Mouse (Mus musculus): Measurements from ENCODE around the gene Zcchc24. TPM values are rescaled to one million over a fixed set of nuclear protein-coding genes. Genes with fewer than 3 reads are reported as not detected.
A peak's percentile ranks its signal among the peaks of the same experiment; 100 is the strongest.

Zcchc24 gene
- polyA plus RNA-seq, 1 experiment from 2014 or later: 14.6 TPM

GRCm38 (mm10) chr14:25686983-25687901, 81.6 kb downstream of the Zcchc24 start:
- Histone ChIP-seq H3K36me3 (ENCODE audit: control insufficient read depth, insufficient read depth, low read length) (no peaks in the 10 kb centered on the region), H3K4me3 (ENCODE audit: low read length) (no peak overlapping the region), H3K4me2 (ENCODE audit: low read depth, low read length) (no peak overlapping the region), H3K27ac (ENCODE audit: low read length) (peak overlapping the region; percentile 81), H3K27me3 (ENCODE audit: control insufficient read depth, insufficient read depth, low read depth, low read length) (no peaks in the 10 kb centered on the region), H3K4me1 (replicated peaks; ENCODE audit: control insufficient read depth, insufficient read depth, low read length) (no peaks in the 10 kb centered on the region; the same call in 1 of the 2 replicates), H3K9ac (ENCODE audit: low read length) (no peak overlapping the region), H3K9me3 (ENCODE audit: control insufficient read depth, low read length) (no peaks in the 10 kb centered on the region)
- ATAC-seq (ENCODE audit: low read depth): peak; percentile 83
- WGBS: 59% methylated on average over 10 of the region's 10 CpGs

GRCm38 (mm10) chr14:25686216-25686945, 82.5 kb downstream of the Zcchc24 start:
- no peak overlapping the region for H3K4me2 ChIP-seq (ENCODE audit: low read depth, low read length)
- no peaks in the 10 kb centered on the region for H3K36me3 ChIP-seq (ENCODE audit: control insufficient read depth, insufficient read depth, low read length)
- no peaks in the 10 kb centered on the region for H3K9me3 ChIP-seq (ENCODE audit: control insufficient read depth, low read length)
- H3K27ac ChIP-seq (ENCODE audit: low read length): peak overlapping the region; percentile 81
- no peak overlapping the region for H3K4me3 ChIP-seq (ENCODE audit: low read length)
- no peaks in the 10 kb centered on the region; the same call in 1 of the 2 replicates for H3K4me1 ChIP-seq (replicated peaks; ENCODE audit: control insufficient read depth, insufficient read depth, low read length)
- ATAC-seq (ENCODE audit: low read depth): no peak
- no peaks in the 10 kb centered on the region for H3K27me3 ChIP-seq (ENCODE audit: control insufficient read depth, insufficient read depth, low read depth, low read length)
- H3K9ac ChIP-seq (ENCODE audit: low read length): no peak overlapping the region
- WGBS: 49% methylated on average over 7 of the region's 7 CpGs

- H3K27ac ChIP-seq (ENCODE audit: low read length): no peak overlapping the region
- 52% methylated on average over 6 of the region's 6 CpGs for WGBS
- H3K9me3 ChIP-seq (ENCODE audit: control insufficient read depth, low read length): no peaks in the 10 kb centered on the region
- H3K36me3 ChIP-seq (ENCODE audit: control insufficient read depth, insufficient read depth, low read length): no peaks in the 10 kb centered on the region
- no peak overlapping the region for H3K4me3 ChIP-seq (ENCODE audit: low read length)
- H3K9ac ChIP-seq (ENCODE audit: low read length): no peak overlapping the region
- H3K27me3 ChIP-seq (ENCODE audit: control insufficient read depth, insufficient read depth, low read depth, low read length): no peaks in the 10 kb centered on the region
- ATAC-seq (ENCODE audit: low read depth): no peak
- no peaks in the 10 kb centered on the region; the same call in 1 of the 2 replicates for H3K4me1 ChIP-seq (replicated peaks; ENCODE audit: control insufficient read depth, insufficient read depth, low read length)
- no peak overlapping the region for H3K4me2 ChIP-seq (ENCODE audit: low read depth, low read length)
Observed at GRCm38 (mm10) chr14:25682020-25682419, 86.8 kb downstream of the Zcchc24 start.

GRCm38 (mm10) chr14:25679625-25680024, 89.2 kb downstream of the Zcchc24 start:
- Histone ChIP-seq H3K4me3 (ENCODE audit: low read length) (no peak overlapping the region), H3K9ac (ENCODE audit: low read length) (no peak overlapping the region), H3K36me3 (ENCODE audit: control insufficient read depth, insufficient read depth, low read length) (no peaks in the 10 kb centered on the region), H3K27me3 (ENCODE audit: control insufficient read depth, insufficient read depth, low read depth, low read length) (no peaks in the 10 kb centered on the region), H3K4me1 (replicated peaks; ENCODE audit: control insufficient read depth, insufficient read depth, low read length) (no peaks in the 10 kb centered on the region), H3K4me2 (ENCODE audit: low read depth, low read length) (no peak overlapping the region), H3K9me3 (ENCODE audit: control insufficient read depth, low read length) (no peaks in the 10 kb centered on the region), H3K27ac (ENCODE audit: low read length) (no peak overlapping the region)
- ATAC-seq (ENCODE audit: low read depth): no peak
- WGBS: 49% methylated on average over 7 of the region's 7 CpGs

GRCm38 (mm10) chr14:25667587-25667986, 101.3 kb downstream of the Zcchc24 start:
- H3K9ac ChIP-seq (ENCODE audit: low read length): no peak overlapping the region
- no peaks in the 10 kb centered on the region for H3K27me3 ChIP-seq (ENCODE audit: control insufficient read depth, insufficient read depth, low read depth, low read length)
- H3K27ac ChIP-seq (ENCODE audit: low read length): no peak overlapping the region
- no peaks in the 10 kb centered on the region for H3K4me1 ChIP-seq (replicated peaks; ENCODE audit: control insufficient read depth, insufficient read depth, low read length)
- ATAC-seq (ENCODE audit: low read depth): no peak
- H3K9me3 ChIP-seq (ENCODE audit: control insufficient read depth, low read length): no peaks in the 10 kb centered on the region
- H3K4me2 ChIP-seq (ENCODE audit: low read depth, low read length): no peak overlapping the region
- WGBS: 33% methylated on average over 3 of the region's 3 CpGs
- peaks cover 15% of the 10 kb centered on the region for H3K36me3 ChIP-seq (ENCODE audit: control insufficient read depth, insufficient read depth, low read length)
- no peak overlapping the region for H3K4me3 ChIP-seq (ENCODE audit: low read length)

- no peaks in the 10 kb centered on the region for H3K27me3 ChIP-seq (ENCODE audit: control insufficient read depth, insufficient read depth, low read depth, low read length)
- WGBS: 87% methylated on average over 2 of the region's 2 CpGs
- H3K9me3 ChIP-seq (ENCODE audit: control insufficient read depth, low read length): no peaks in the 10 kb centered on the region
- H3K4me3 ChIP-seq (ENCODE audit: low read length): no peak overlapping the region
- no peak for ATAC-seq (ENCODE audit: low read depth)
- H3K27ac ChIP-seq (ENCODE audit: low read length): no peak overlapping the region
- H3K4me2 ChIP-seq (ENCODE audit: low read depth, low read length): no peak overlapping the region
- H3K36me3 ChIP-seq (ENCODE audit: control insufficient read depth, insufficient read depth, low read length): peaks cover 19% of the 10 kb centered on the region
- no peak overlapping the region for H3K9ac ChIP-seq (ENCODE audit: low read length)
- H3K4me1 ChIP-seq (replicated peaks; ENCODE audit: control insufficient read depth, insufficient read depth, low read length): no peaks in the 10 kb centered on the region
Observed at GRCm38 (mm10) chr14:25666668-25667376, 102.0 kb downstream of the Zcchc24 start.

- H3K36me3 ChIP-seq (ENCODE audit: control insufficient read depth, insufficient read depth, low read length): peaks cover 23% of the 10 kb centered on the region
- H3K4me3 ChIP-seq (ENCODE audit: low read length): no peak overlapping the region
- no peaks in the 10 kb centered on the region for H3K9me3 ChIP-seq (ENCODE audit: control insufficient read depth, low read length)
- H3K4me2 ChIP-seq (ENCODE audit: low read depth, low read length): no peak overlapping the region
- WGBS: 70% methylated on average over 19 of the region's 19 CpGs
- H3K27ac ChIP-seq (ENCODE audit: low read length): no peak overlapping the region
- H3K9ac ChIP-seq (ENCODE audit: low read length): no peak overlapping the region
- no peak for ATAC-seq (ENCODE audit: low read depth)
- no peaks in the 10 kb centered on the region for H3K4me1 ChIP-seq (replicated peaks; ENCODE audit: control insufficient read depth, insufficient read depth, low read length)
- H3K27me3 ChIP-seq (ENCODE audit: control insufficient read depth, insufficient read depth, low read depth, low read length): no peaks in the 10 kb centered on the region
Observed at GRCm38 (mm10) chr14:25665314-25665970, 103.4 kb downstream of the Zcchc24 start.

- H3K4me3 ChIP-seq (ENCODE audit: low read length): no peak overlapping the region
- H3K9ac ChIP-seq (ENCODE audit: low read length): no peak overlapping the region
- no peaks in the 10 kb centered on the region for H3K9me3 ChIP-seq (ENCODE audit: control insufficient read depth, low read length)
- H3K27me3 ChIP-seq (ENCODE audit: control insufficient read depth, insufficient read depth, low read depth, low read length): no peaks in the 10 kb centered on the region
- peaks cover 25% of the 10 kb centered on the region for H3K36me3 ChIP-seq (ENCODE audit: control insufficient read depth, insufficient read depth, low read length)
- WGBS: 84% methylated on average over 7 of the region's 7 CpGs
- H3K4me2 ChIP-seq (ENCODE audit: low read depth, low read length): no peak overlapping the region
- no peak overlapping the region for H3K27ac ChIP-seq (ENCODE audit: low read length)
- no peak for ATAC-seq (ENCODE audit: low read depth)
- H3K4me1 ChIP-seq (replicated peaks; ENCODE audit: control insufficient read depth, insufficient read depth, low read length): no peaks in the 10 kb centered on the region
Observed at GRCm38 (mm10) chr14:25664310-25664695, 104.5 kb downstream of the Zcchc24 start.
